In the genomic region with DNA sequence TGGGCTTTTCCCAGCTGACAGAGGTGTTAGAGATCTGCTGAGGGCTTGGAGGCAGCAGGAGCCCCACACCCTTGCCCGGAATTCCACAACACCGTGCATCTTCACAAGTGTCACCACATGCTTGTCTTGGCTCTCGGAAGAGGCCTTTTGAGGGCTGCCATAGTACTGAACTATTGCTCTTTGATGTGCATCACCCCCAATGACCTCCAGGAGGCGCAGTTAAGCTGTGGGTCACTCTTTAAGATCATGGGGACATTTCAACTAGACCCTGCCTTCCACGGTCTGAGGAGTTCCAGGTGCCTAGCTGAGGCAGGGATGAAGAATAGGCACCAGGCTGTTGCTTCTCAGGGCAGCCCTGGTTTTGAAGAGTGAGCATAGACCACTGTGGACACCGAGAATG, we compare ENCODE assay signal across 10 mouse cellular contexts. TPM values are rescaled to one million over a fixed set of nuclear protein-coding genes. Genes with fewer than 3 reads are reported as not detected.
DNase-seq lines count a peak whose midpoint lies in the region; ATAC-seq lines count a peak whose summit lies in the region.
"Had no signal": no experiment of that assay in that cellular context is flagged by ENCODE, and none has a peak within 500 bp of the region (broad histone marks: within the 10 kb centered on the region; RNA-seq: fewer than 3 reads in every experiment).

No protein-coding gene starts in this region.

- H3K4me3 ChIP-seq in stomach, embryonic 16.5 days (replicated peaks; ENCODE audit: low read length): peak overlapping the region; percentile 41
- H3K4me3 ChIP-seq: heart, embryonic 13.5 days; liver, embryonic 15.5 days had no signal

- H3K27me3 ChIP-seq in stomach, embryonic 16.5 days (ENCODE audit: control insufficient read depth, insufficient read depth, low read length): no peaks in the 10 kb centered on the region
- H3K27me3 ChIP-seq: heart, embryonic 13.5 days; liver, embryonic 15.5 days had no signal

- peak; percentile 71 for ATAC-seq in granulocyte monocyte progenitor cell, adult 5-6 weeks (replicated peaks; ENCODE audit: poor library complexity, severe bottlenecking)
- no peak for ATAC-seq in stomach, embryonic 16.5 days (ENCODE audit: insufficient read depth, low FRiP score)

- H3K9me3 ChIP-seq in stomach, embryonic 16.5 days (replicated peaks; ENCODE audit: control insufficient read depth, low read length): no peaks in the 10 kb centered on the region
- H3K9me3 ChIP-seq: heart, embryonic 13.5 days; liver, embryonic 15.5 days had no signal

- H3K27ac ChIP-seq in stomach, embryonic 16.5 days (ENCODE audit: low read length): peak overlapping the region; percentile 90; the same call in 1 of the 2 replicates
- H3K27ac ChIP-seq: heart, embryonic 13.5 days; liver, embryonic 15.5 days had no signal

- intact Hi-C loops in heart, postnatal 25 days (cut with DNase I): no loop called here

- H3K4me2 ChIP-seq in stomach, embryonic 16.5 days (ENCODE audit: low read depth, low read length): peak overlapping the region; percentile 41
- H3K4me2 ChIP-seq: heart, embryonic 13.5 days; liver, embryonic 15.5 days had no signal

- DNase-seq in heart, adult 11 months: peak; percentile 83
- DNase-seq in heart, postnatal 25 days (ENCODE audit: low spot score): no peak
- peak; percentile 27 to 69 for DNase-seq in spleen, postnatal 4 days (ENCODE audit: low spot score in 2 of 2)
- DNase-seq in spleen, adult 18-20 months: no peak
- no peak for DNase-seq in frontal cortex, postnatal 14 days (ENCODE audit: low spot score in 2 of 2)
- DNase-seq in left cerebral cortex, adult 11 months (ENCODE audit: low spot score): no peak

- H3K4me1 ChIP-seq in stomach, embryonic 16.5 days (ENCODE audit: control insufficient read depth, insufficient read depth, low read length): no peaks in the 10 kb centered on the region
- H3K4me1 ChIP-seq: heart, embryonic 13.5 days; liver, embryonic 15.5 days had no signal

- WGBS in stomach, embryonic 16.5 days: 53% methylated on average over 6 of the region's 6 CpGs

- peaks cover 8% of the 10 kb centered on the region; the same call in 1 of the 2 replicates for H3K36me3 ChIP-seq in stomach, embryonic 16.5 days (ENCODE audit: control insufficient read depth, insufficient read depth, low read length)

- H3K9ac ChIP-seq in stomach, embryonic 16.5 days (ENCODE audit: low read length): peak overlapping the region; percentile 4; the same call in 1 of the 2 replicates
- H3K9ac ChIP-seq: heart, embryonic 13.5 days; liver, embryonic 15.5 days had no signal

RNA-seq across cellular contexts. Expression of a gene that starts 1.2 kb away (rescaled TPM):
- under 1 TPM; 0.36 to 0.75 TPM for total RNA-seq in heart, postnatal 25 days (2021)
- total RNA-seq in granulocyte monocyte progenitor cell, adult 5-6 weeks (2014; fragmentation: Nextera tagmentation): 0.58 TPM in 1 of 2 replicates, not detected in the other
- total RNA-seq in granulocyte monocyte progenitor cell, adult 5-6 weeks (2017): 0.04 and 0.26 TPM in 2 replicates
- 8.7 and 8.9 TPM in 2 replicates for polyA plus RNA-seq in stomach, embryonic 16.5 days (2015; fragmentation: Nextera tagmentation; extraction: Ambion mirVana)

RNA-seq across cellular contexts. Expression of a gene that starts 15.2 kb away (rescaled TPM):
- total RNA-seq in heart, postnatal 25 days (2021): 1 to 10 TPM; 6.9 TPM
- 11.6 and 12.7 TPM in 2 replicates for total RNA-seq in granulocyte monocyte progenitor cell, adult 5-6 weeks (2014; fragmentation: Nextera tagmentation)
- total RNA-seq in granulocyte monocyte progenitor cell, adult 5-6 weeks (2017): 8.1 and 9.2 TPM in 2 replicates
- polyA plus RNA-seq in stomach, embryonic 16.5 days (2015; fragmentation: Nextera tagmentation; extraction: Ambion mirVana): 35.7 and 36.0 TPM in 2 replicates

RNA-seq across cellular contexts. Expression of a gene that starts 38.8 kb away (rescaled TPM):
- total RNA-seq in heart, postnatal 25 days (2021): 10 to 100 TPM; 77.8 to 77.9 TPM
- total RNA-seq in granulocyte monocyte progenitor cell, adult 5-6 weeks (2014; fragmentation: Nextera tagmentation): 20.3 and 38.0 TPM in 2 replicates
- 8.4 and 15.5 TPM in 2 replicates for total RNA-seq in granulocyte monocyte progenitor cell, adult 5-6 weeks (2017)
- polyA plus RNA-seq in stomach, embryonic 16.5 days (2015; fragmentation: Nextera tagmentation; extraction: Ambion mirVana): 15.0 and 16.1 TPM in 2 replicates

RNA-seq across cellular contexts. Expression of a gene that starts 42.6 kb away (rescaled TPM):
- 10 to 100 TPM; 11.9 to 13.2 TPM for total RNA-seq in heart, postnatal 25 days (2021)
- total RNA-seq in granulocyte monocyte progenitor cell, adult 5-6 weeks (2014; fragmentation: Nextera tagmentation): 7.4 and 13.4 TPM in 2 replicates
- total RNA-seq in granulocyte monocyte progenitor cell, adult 5-6 weeks (2017): 2.6 and 5.5 TPM in 2 replicates
- polyA plus RNA-seq in stomach, embryonic 16.5 days (2015; fragmentation: Nextera tagmentation; extraction: Ambion mirVana): 11.4 and 11.9 TPM in 2 replicates

RNA-seq across cellular contexts. Expression of a gene that starts 46.7 kb away (rescaled TPM):
- not detected for total RNA-seq in heart, postnatal 25 days (2021)
- total RNA-seq in granulocyte monocyte progenitor cell, adult 5-6 weeks (2014; fragmentation: Nextera tagmentation): not detected in 2 replicates
- total RNA-seq in granulocyte monocyte progenitor cell, adult 5-6 weeks (2017): 0.15 and 0.34 TPM in 2 replicates
- polyA plus RNA-seq in stomach, embryonic 16.5 days (2015; fragmentation: Nextera tagmentation; extraction: Ambion mirVana): 0.23 and 0.42 TPM in 2 replicates

Comparison
In these comparisons a context has a peak if more than half of its experiments do, and no peak if none do; other contexts are left out.
1. DNase-seq: peak in heart, adult 11 months (single experiment) and spleen, postnatal 4 days (2 of 2); none in heart, postnatal 25 days (single experiment), spleen, adult 18-20 months (0 of 2), frontal cortex, postnatal 14 days (0 of 2) and left cerebral cortex, adult 11 months (single experiment).